Mouse (Mus musculus) layer of hippocampus, adult 18-20 months (tissue): ENCODE measurements around the gene Sorcs2. TPM values are rescaled to one million over a fixed set of nuclear protein-coding genes. Genes with fewer than 3 reads are reported as not detected.
A peak's percentile ranks its signal among the peaks of the same experiment; 100 is the strongest.

Experiments used
- DNase-seq, 2 experiments: peaks; one replicate each; pipeline ENCODE4 v3.0.0; 2022; ENCODE audit warnings: low spot score in 2 of 2
- total RNA-seq, 2 experiments: library from RNA; stranded (reverse); gene quantifications; 2 replicates each; pipeline ENCODE4 v1.2.3; 2021

Gene Sorcs2
- total RNA-seq, 2 experiments from 2014 or later = 41.0 to 49.9 TPM

- peak in 1 of 2 experiments; percentile 25 for DNase-seq
Observed at GRCm38 (mm10) chr5:36024003-36024685, 373.8 kb downstream of the Sorcs2 start.

GRCm38 (mm10) chr5:36022361-36022760 lies 375.6 kb downstream of the Sorcs2 start:
- no peak for DNase-seq

GRCm38 (mm10) chr5:36021091-36021490 lies 376.8 kb downstream of the Sorcs2 start:
- no peak for DNase-seq

GRCm38 (mm10) chr5:36018366-36018765 lies 379.6 kb downstream of the Sorcs2 start:
- no peak for DNase-seq

- DNase-seq = no peak
Observed at GRCm38 (mm10) chr5:36009405-36009804, 388.5 kb downstream of the Sorcs2 start.

- peak; percentile 14 to 21 for DNase-seq
Observed at GRCm38 (mm10) chr5:36007649-36008048, 390.3 kb downstream of the Sorcs2 start.

- DNase-seq = no peak
Observed at GRCm38 (mm10) chr5:36006586-36006985, 391.4 kb downstream of the Sorcs2 start.

- no peak for DNase-seq
Observed at GRCm38 (mm10) chr5:36006106-36006505, 391.8 kb downstream of the Sorcs2 start.

GRCm38 (mm10) chr5:36003797-36004196 lies 394.1 kb downstream of the Sorcs2 start:
- no peak for DNase-seq

GRCm38 (mm10) chr5:35989986-35990735 lies 407.8 kb downstream of the Sorcs2 start:
- DNase-seq = no peak

- DNase-seq = no peak
Observed at GRCm38 (mm10) chr5:35989506-35989905, 408.4 kb downstream of the Sorcs2 start.

GRCm38 (mm10) chr5:35988085-35988484 lies 409.9 kb downstream of the Sorcs2 start:
- DNase-seq = no peak

- DNase-seq = peak in 1 of 2 experiments; percentile 34
Observed at GRCm38 (mm10) chr5:35985611-35986010, 412.3 kb downstream of the Sorcs2 start.

- peak; percentile 81 to 91 for DNase-seq
Observed at GRCm38 (mm10) chr5:35981976-35982375, 416.0 kb downstream of the Sorcs2 start.

- DNase-seq = no peak
Observed at GRCm38 (mm10) chr5:35981341-35981740, 416.6 kb downstream of the Sorcs2 start.

- no peak for DNase-seq
Observed at GRCm38 (mm10) chr5:35980542-35980941, 417.4 kb downstream of the Sorcs2 start.

- DNase-seq = peak in 1 of 2 experiments; percentile 64
Observed at GRCm38 (mm10) chr5:35975681-35976080, 422.3 kb downstream of the Sorcs2 start.

- DNase-seq = no peak
Observed at GRCm38 (mm10) chr5:35974265-35974664, 423.7 kb downstream of the Sorcs2 start.

GRCm38 (mm10) chr5:35973800-35974199 lies 424.1 kb downstream of the Sorcs2 start:
- peak in 1 of 2 experiments; percentile 38 for DNase-seq

GRCm38 (mm10) chr5:35972739-35973138 lies 425.2 kb downstream of the Sorcs2 start:
- no peak for DNase-seq

- DNase-seq = peak in 1 of 2 experiments; percentile 61
Observed at GRCm38 (mm10) chr5:35971841-35972578, 425.9 kb downstream of the Sorcs2 start.
